Mouse (Mus musculus) olfactory bulb, adult 2 months (tissue): ENCODE data around the gene Vmn1r104. TPM values are rescaled to one million over a fixed set of nuclear protein-coding genes. Genes with fewer than 3 reads are reported as not detected.
"Not testable (repeated sequence)": the region's sequence is repeated elsewhere in the genome, so short reads cannot be mapped to it uniquely, and the experiment has no call there.

Experiments
- H3K27ac ChIP-seq: fragments of 200-500 bp; 2 replicates; pipeline ENCODE4 v1.5.1; 2012; ENCODE audit warnings: low read depth, low read length; ENCODE audit not compliant: insufficient read depth
- H3K4me1 ChIP-seq: fragments of 200-500 bp; 2 replicates; pipeline ENCODE4 v1.6.1; 2012; ENCODE audit warnings: low read length; ENCODE audit not compliant: control insufficient read depth, insufficient read depth
- H3K4me3 ChIP-seq: fragments of 200-500 bp; 2 replicates; pipeline ENCODE4 v1.5.1; 2012; ENCODE audit warnings: mild to moderate bottlenecking, low read depth, low read length, moderate library complexity; ENCODE audit not compliant: insufficient read depth
- WGBS: fragments of 180-500 bp; shearing (Covaris S2); methylation state at CpG from one replicate; pipeline ENCODE4 v1.1.7; 2018; 5-methylcytosine and 5-hydroxymethylcytosine counted together
- polyA plus RNA-seq: library from polyadenylated mRNA; stranded (reverse); fragments of >200 nt; gene quantifications from 2 replicates; pipeline ENCODE4 v1.2.4, GENCODE M21; 2012; ENCODE audit warnings: low replicate concordance; ENCODE audit not compliant: missing spikeins, insufficient read depth, insufficient read length

The Vmn1r104 gene
- polyA plus RNA-seq = not detected in 2 replicates

DNA sequence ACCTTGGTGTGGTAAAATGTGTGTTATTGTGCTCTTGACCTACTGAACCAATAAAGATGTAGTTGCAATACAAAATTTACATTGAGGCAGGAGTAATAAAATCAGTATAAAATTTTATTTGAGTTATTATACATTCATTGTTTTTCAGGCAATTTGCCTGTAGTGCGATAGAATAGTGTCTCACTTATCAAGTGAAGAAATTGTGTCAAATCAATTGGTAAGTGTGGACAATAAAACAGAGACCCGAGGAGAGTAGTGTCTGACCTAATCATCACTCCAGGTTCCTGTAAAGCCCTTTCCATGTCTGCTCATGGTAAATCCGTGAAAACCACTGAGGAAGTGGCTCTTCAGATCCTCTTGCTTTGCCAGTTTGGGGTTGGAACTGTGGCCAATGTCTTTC is at the start of gene Vmn1r104:
Gene Vmn1r104, plus strand, starts transcription at position 301 of the 400 bp plus-strand sequence.
- no CpG with 5 or more reads among the region's 3 CpGs for WGBS
- not testable (repeated sequence) for H3K4me3 ChIP-seq, H3K27ac ChIP-seq, H3K4me1 ChIP-seq

DNA sequence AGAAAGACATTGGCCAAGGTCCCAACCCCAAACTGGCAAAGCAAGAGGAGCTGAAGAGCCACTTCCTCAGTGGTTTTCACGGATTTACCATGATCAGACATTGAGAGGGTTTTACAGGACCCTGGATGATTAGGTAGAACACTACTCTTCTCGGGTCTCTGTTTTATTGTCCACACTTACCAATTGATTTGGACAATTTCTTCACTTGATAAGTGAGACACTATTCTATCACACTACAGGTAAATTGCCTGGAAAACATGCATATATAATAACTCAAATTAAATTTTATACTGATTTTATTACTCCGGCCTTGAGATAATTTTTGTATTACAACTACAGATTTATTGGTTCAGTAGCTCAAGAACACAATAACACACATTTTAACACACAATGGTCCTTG is 23.2 kb upstream of the Vmn1r104 start, which contains the start of gene Vmn1r103:
Gene Vmn1r103, minus strand, starts transcription at position 101 of the 400 bp plus-strand sequence.
- WGBS = 50% methylated on average over 1 of the region's 3 CpGs
- not testable (repeated sequence) for H3K4me3 ChIP-seq, H3K4me1 ChIP-seq, H3K27ac ChIP-seq

DNA sequence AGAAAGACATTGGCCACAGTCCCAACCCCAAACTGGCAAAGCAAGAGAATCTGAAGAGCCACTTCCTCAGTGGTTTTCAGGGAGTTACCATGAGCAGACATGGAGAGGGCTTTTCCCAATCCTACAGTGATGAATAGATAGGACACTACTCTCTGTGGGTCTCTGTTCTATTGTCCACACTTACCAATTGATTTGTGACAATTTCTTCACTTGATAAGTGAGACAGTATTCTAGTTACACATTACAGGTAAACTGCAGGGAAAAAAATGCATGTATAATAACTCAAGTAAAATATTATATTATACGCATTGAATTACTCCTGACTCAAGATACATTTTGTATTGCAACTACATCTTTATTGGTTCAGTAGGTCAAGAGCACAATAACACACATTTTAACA is 12.0 kb downstream of the Vmn1r104 start, which contains the start of gene Gm5726:
Gene Gm5726, minus strand, starts transcription at position 101 of the 400 bp plus-strand sequence.
- no CpG with 5 or more reads among the region's 1 CpGs for WGBS
- H3K4me3 ChIP-seq, H3K4me1 ChIP-seq, H3K27ac ChIP-seq: not testable (repeated sequence)

DNA sequence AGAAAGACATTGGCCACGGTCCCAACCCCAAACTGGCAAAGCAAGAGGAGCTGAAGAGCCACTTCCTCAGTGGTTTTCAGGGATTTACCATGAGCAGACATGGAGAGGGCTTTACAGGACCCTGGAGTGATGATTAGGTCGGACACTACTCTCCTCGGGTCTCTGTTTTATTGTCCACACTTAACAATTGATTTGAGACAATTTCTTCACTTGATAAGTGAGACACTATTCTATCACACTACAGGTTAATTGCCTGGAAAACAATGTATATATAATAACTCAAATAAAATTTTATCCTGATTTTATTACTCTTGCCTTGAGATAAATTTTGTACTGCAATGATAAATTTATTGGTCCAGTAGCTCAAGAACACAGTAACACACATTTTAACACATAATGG is 42.5 kb downstream of the Vmn1r104 start, which contains the start of gene Gm4141:
Gene Gm4141, minus strand, starts transcription at position 101 of the 400 bp plus-strand sequence.
- not testable (repeated sequence) for H3K27ac ChIP-seq, H3K4me3 ChIP-seq, H3K4me1 ChIP-seq
- WGBS = no CpG with 5 or more reads among the region's 3 CpGs

Other genes with a start within 250 kb of the Vmn1r104 start
- gene Gm4133, start 199.8 kb upstream of the Vmn1r104 start, polyA plus RNA-seq = not detected in 2 replicates
- gene Gm5728, start 158.4 kb upstream of the Vmn1r104 start, polyA plus RNA-seq = not detected in 2 replicates
- gene Vmn1r100, start 115.9 kb upstream of the Vmn1r104 start, polyA plus RNA-seq = not detected in 2 replicates
- gene Vmn1r101, start 91.2 kb upstream of the Vmn1r104 start, polyA plus RNA-seq = not detected in 2 replicates
- gene Gm10670, start 58.9 kb upstream of the Vmn1r104 start, polyA plus RNA-seq = not detected in 2 replicates
- not detected in 2 replicates for gene Vmn1r103, start 23.3 kb upstream of the Vmn1r104 start, polyA plus RNA-seq
- gene Gm5726, start 11.9 kb downstream of the Vmn1r104 start, polyA plus RNA-seq = not detected in 2 replicates
- gene Gm4141, start 42.4 kb downstream of the Vmn1r104 start, polyA plus RNA-seq = not detected in 2 replicates
- not detected in 2 replicates for gene Gm4513, start 65.2 kb downstream of the Vmn1r104 start, polyA plus RNA-seq
- gene Vmn1r107, start 135.1 kb downstream of the Vmn1r104 start, polyA plus RNA-seq = not detected in 2 replicates
- gene Vmn1r111, start 169.4 kb downstream of the Vmn1r104 start, polyA plus RNA-seq = not detected in 2 replicates
- gene Gm10668, start 196.8 kb downstream of the Vmn1r104 start, polyA plus RNA-seq = not detected in 2 replicates
- gene Vmn1r112, start 237.3 kb downstream of the Vmn1r104 start, polyA plus RNA-seq = not detected in 2 replicates